Comparison of ENCODE assay signal across 13 mouse cellular contexts in genomic region chr8:109105693-109106092, GRCm38 (mm10).
DNase-seq lines count a peak whose midpoint lies in the region; ATAC-seq and TF ChIP-seq lines count a peak whose summit lies in the region.
"Had no signal": no experiment of that assay in that cellular context is flagged by ENCODE, and none has a peak within 500 bp of the region (broad histone marks: within the 10 kb centered on the region; RNA-seq: fewer than 3 reads in every experiment).

No protein-coding gene starts in this region.

- ATAC-seq in kidney, embryonic 14.5 days (ENCODE audit: low FRiP score, low TSS enrichment), result no peak
- no peak for ATAC-seq in midbrain, embryonic 14.5 days (ENCODE audit: low FRiP score, low TSS enrichment)
- ATAC-seq in midbrain, embryonic 11.5 days (ENCODE audit: low FRiP score), result no peak
- 0 out of 2 replicates have a peak, but pooled peaks have one; percentile 32 for ATAC-seq in heart, embryonic 16.5 days (replicated peaks; ENCODE audit: extremely low read depth, insufficient read depth, low FRiP score)
- ATAC-seq in stomach, postnatal 0 days (ENCODE audit: low FRiP score, low TSS enrichment), result no peak
- ATAC-seq in inflammation-experienced regulatory T-cells, adult 6 months, result no peak
- ATAC-seq: activated CD4-positive, CD25-positive, alpha-beta regulatory T cell, adult 4 months had no signal

- whole genome bisulfite sequencing in kidney, embryonic 14.5 days, result 18% methylated on average over 6 of the region's 6 CpGs
- WGBS in midbrain, embryonic 14.5 days, result 27% methylated on average over 6 of the region's 6 CpGs
- WGBS in midbrain, embryonic 11.5 days, result 30% methylated on average over 6 of the region's 6 CpGs
- WGBS in heart, embryonic 16.5 days, result 15% methylated on average over 6 of the region's 6 CpGs
- WGBS in stomach, postnatal 0 days, result 21% methylated on average over 6 of the region's 6 CpGs

- H3K36me3 ChIP-seq in kidney, embryonic 14.5 days (ENCODE audit: control insufficient read depth, insufficient read depth, low read length), result no peaks in the 10 kb centered on the region
- H3K36me3 ChIP-seq in midbrain, embryonic 14.5 days (ENCODE audit: control insufficient read depth, insufficient read depth, low read length), result no peaks in the 10 kb centered on the region
- H3K36me3 ChIP-seq in midbrain, embryonic 11.5 days (ENCODE audit: control insufficient read depth, insufficient read depth, low read length), result no peaks in the 10 kb centered on the region
- no peaks in the 10 kb centered on the region for H3K36me3 ChIP-seq in heart, embryonic 16.5 days (ENCODE audit: control insufficient read depth, insufficient read depth)
- H3K36me3 ChIP-seq in stomach, postnatal 0 days (ENCODE audit: control insufficient read depth, insufficient read depth, low read length), result no peaks in the 10 kb centered on the region

- no peak overlapping the region for H3K9ac ChIP-seq in kidney, embryonic 14.5 days (ENCODE audit: low read depth, low read length)
- H3K9ac ChIP-seq in midbrain, embryonic 14.5 days (replicated peaks; ENCODE audit: low read length), result no peak overlapping the region
- H3K9ac ChIP-seq in midbrain, embryonic 11.5 days (ENCODE audit: low read length), result no peak overlapping the region
- no peak overlapping the region; the same call in 1 of the 2 replicates for H3K9ac ChIP-seq in heart, embryonic 16.5 days (ENCODE audit: low read length)
- no peak overlapping the region for H3K9ac ChIP-seq in stomach, postnatal 0 days (ENCODE audit: low read length)
- H3K9ac ChIP-seq: liver, embryonic 14.5 days had no signal

- H3K9me3 ChIP-seq in kidney, embryonic 14.5 days (ENCODE audit: control insufficient read depth, low read length), result no peaks in the 10 kb centered on the region
- no peaks in the 10 kb centered on the region for H3K9me3 ChIP-seq in midbrain, embryonic 14.5 days (ENCODE audit: control insufficient read depth, low read length)
- H3K9me3 ChIP-seq in midbrain, embryonic 11.5 days (ENCODE audit: control insufficient read depth, low read length), result no peaks in the 10 kb centered on the region
- H3K9me3 ChIP-seq in heart, embryonic 16.5 days (replicated peaks; ENCODE audit: control insufficient read depth, low read length), result no peaks in the 10 kb centered on the region
- H3K9me3 ChIP-seq in stomach, postnatal 0 days (ENCODE audit: control insufficient read depth, low read length), result no peaks in the 10 kb centered on the region

- TF ChIP-seq EP300 in stomach, postnatal 0 days (optimal IDR thresholded peaks at IDR 0.05), result no peak

- H3K27me3 ChIP-seq in kidney, embryonic 14.5 days (ENCODE audit: control insufficient read depth, insufficient read depth, low read length), result no peaks in the 10 kb centered on the region
- no peaks in the 10 kb centered on the region for H3K27me3 ChIP-seq in midbrain, embryonic 14.5 days (ENCODE audit: control insufficient read depth, insufficient read depth, low read length)
- no peaks in the 10 kb centered on the region for H3K27me3 ChIP-seq in midbrain, embryonic 11.5 days (ENCODE audit: control insufficient read depth, insufficient read depth, low read length)
- no peaks in the 10 kb centered on the region for H3K27me3 ChIP-seq in heart, embryonic 16.5 days (ENCODE audit: control insufficient read depth, insufficient read depth, low read length)
- H3K27me3 ChIP-seq in stomach, postnatal 0 days (ENCODE audit: control insufficient read depth, insufficient read depth, low read length), result no peaks in the 10 kb centered on the region

- no peak for DNase-seq in kidney, adult 18-20 months
- peak; percentile 19 for DNase-seq in midbrain, embryonic 14.5 days
- no peak for DNase-seq in midbrain, embryonic 11.5 days (ENCODE audit: low spot score, missing footprints)
- DNase-seq in stomach, postnatal 0 days (ENCODE audit: low spot score), result no peak
- no peak for DNase-seq in gastrocnemius, postnatal 36 days
- DNase-seq: cerebellum, adult 18-20 months; kidney, adult 8-10 months; thymus, postnatal 25 days had no signal

- intact Hi-C loops in gastrocnemius, postnatal 36 days (cut with DNase I), result no loop called here

- H3K27ac ChIP-seq in kidney, embryonic 14.5 days (ENCODE audit: low read depth, low read length), result peak overlapping the region; percentile 38; the same call in 1 of the 2 replicates
- no peak overlapping the region for H3K27ac ChIP-seq in midbrain, embryonic 14.5 days (replicated peaks; ENCODE audit: low read depth, low read length)
- H3K27ac ChIP-seq in midbrain, embryonic 11.5 days (ENCODE audit: low read depth, low read length), result no peak overlapping the region
- H3K27ac ChIP-seq in heart, embryonic 16.5 days (ENCODE audit: low read length), result peak overlapping the region; percentile 49
- H3K27ac ChIP-seq in stomach, postnatal 0 days (replicated peaks), result no peak overlapping the region
- H3K27ac ChIP-seq: liver, embryonic 14.5 days had no signal

- peaks cover 23% of the 10 kb centered on the region for H3K4me1 ChIP-seq in kidney, embryonic 14.5 days (ENCODE audit: control insufficient read depth, insufficient read depth, low read length)
- H3K4me1 ChIP-seq in midbrain, embryonic 14.5 days (ENCODE audit: control insufficient read depth, insufficient read depth, low read length), result no peaks in the 10 kb centered on the region; the same call in none of the 2 replicates
- H3K4me1 ChIP-seq in midbrain, embryonic 11.5 days (ENCODE audit: control insufficient read depth, insufficient read depth, low read length), result peaks cover 6% of the 10 kb centered on the region; the same call in 1 of the 2 replicates
- peaks cover 19% of the 10 kb centered on the region for H3K4me1 ChIP-seq in heart, embryonic 16.5 days (ENCODE audit: control insufficient read depth, insufficient read depth, low read length)
- no peaks in the 10 kb centered on the region for H3K4me1 ChIP-seq in stomach, postnatal 0 days (replicated peaks; ENCODE audit: control insufficient read depth, insufficient read depth)

- peak overlapping the region; percentile 4; the same call in 1 of the 2 replicates for H3K4me3 ChIP-seq in kidney, embryonic 14.5 days (ENCODE audit: low read length)
- no peak overlapping the region for H3K4me3 ChIP-seq in midbrain, embryonic 14.5 days (replicated peaks; ENCODE audit: low read depth, low read length)
- H3K4me3 ChIP-seq in midbrain, embryonic 11.5 days (ENCODE audit: low read depth, low read length), result no peak overlapping the region
- H3K4me3 ChIP-seq in heart, embryonic 16.5 days (ENCODE audit: low read length), result peak overlapping the region; percentile 43
- no peak overlapping the region for H3K4me3 ChIP-seq in stomach, postnatal 0 days (ENCODE audit: low read depth, low read length)

- TF ChIP-seq CTCF in stomach, postnatal 0 days (IDR thresholded peaks at IDR 0.05; ENCODE audit: low read depth), result no peak

- H3K4me2 ChIP-seq in kidney, embryonic 14.5 days (replicated peaks; ENCODE audit: low read depth, low read length), result peak overlapping the region; percentile 27
- no peak overlapping the region for H3K4me2 ChIP-seq in midbrain, embryonic 14.5 days (ENCODE audit: low read length)
- H3K4me2 ChIP-seq in midbrain, embryonic 11.5 days, result no peak overlapping the region
- peak overlapping the region; percentile 70 for H3K4me2 ChIP-seq in heart, embryonic 16.5 days (ENCODE audit: low read depth, low read length)
- peak overlapping the region; percentile 21; the same call in 1 of the 2 replicates for H3K4me2 ChIP-seq in stomach, postnatal 0 days (replicated peaks; ENCODE audit: low read depth)

Comparison
In these comparisons a context has a peak if more than half of its experiments do, and no peak if none do; other contexts are left out.
1. H3K27ac ChIP-seq: peak in kidney, embryonic 14.5 days (single experiment) and heart, embryonic 16.5 days (single experiment); none in midbrain, embryonic 14.5 days (single experiment), midbrain, embryonic 11.5 days (single experiment) and stomach, postnatal 0 days (single experiment).
2. H3K4me2 ChIP-seq: peak in kidney, embryonic 14.5 days (single experiment), heart, embryonic 16.5 days (single experiment) and stomach, postnatal 0 days (single experiment); none in midbrain, embryonic 14.5 days (single experiment) and midbrain, embryonic 11.5 days (single experiment).
3. H3K4me3 ChIP-seq: peak in kidney, embryonic 14.5 days (single experiment) and heart, embryonic 16.5 days (single experiment); none in midbrain, embryonic 14.5 days (single experiment), midbrain, embryonic 11.5 days (single experiment) and stomach, postnatal 0 days (single experiment).